Mouse (Mus musculus): Measurements from ENCODE around the gene Coq8a. TPM values are rescaled to one million over a fixed set of nuclear protein-coding genes. Genes with fewer than 3 reads are reported as not detected.
A peak's percentile ranks its signal among the peaks of the same experiment; 100 is the strongest.

Coq8a gene
- polyA plus RNA-seq, 1 experiment from 2014 or later = 1.4 TPM

GRCm38 (mm10) chr1:180181966-180182319 lies 17.5 kb downstream of the Coq8a start:
- WGBS = 89% methylated on average over 9 of the region's 9 CpGs
- no peak for ATAC-seq (ENCODE audit: low FRiP score)

GRCm38 (mm10) chr1:180181304-180181965 lies 18.0 kb downstream of the Coq8a start:
- Histone ChIP-seq H3K9ac (no peak overlapping the region), H3K9me3 (no peaks in the 10 kb centered on the region), H3K27ac (no peak overlapping the region), H3K36me3 (replicated peaks) (no peaks in the 10 kb centered on the region), H3K4me1 (no peaks in the 10 kb centered on the region), H3K4me2 (no peak overlapping the region), H3K27me3 (no peaks in the 10 kb centered on the region), H3K4me3 (replicated peaks) (no peak overlapping the region)
- 89% methylated on average over 7 of the region's 7 CpGs for WGBS
- ATAC-seq (ENCODE audit: low FRiP score) = no peak

More at GRCm38 (mm10) chr1:180181966-180182319, 17.5 kb downstream of the Coq8a start:
- no peaks in the 10 kb centered on the region for H3K36me3 ChIP-seq (replicated peaks)
- H3K4me2 ChIP-seq = no peak overlapping the region
- H3K4me3 ChIP-seq (replicated peaks) = no peak overlapping the region
- H3K27ac ChIP-seq = no peak overlapping the region
- H3K27me3 ChIP-seq = no peaks in the 10 kb centered on the region
- no peaks in the 10 kb centered on the region for H3K9me3 ChIP-seq
- H3K4me1 ChIP-seq = no peaks in the 10 kb centered on the region
- no peak overlapping the region for H3K9ac ChIP-seq

- H3K9ac ChIP-seq = no peak overlapping the region
- H3K27me3 ChIP-seq = no peaks in the 10 kb centered on the region
- no peak overlapping the region for H3K4me2 ChIP-seq
- H3K27ac ChIP-seq = no peak overlapping the region
- WGBS = 95% methylated on average over 2 of the region's 2 CpGs
- H3K36me3 ChIP-seq (replicated peaks) = no peaks in the 10 kb centered on the region
- no peak overlapping the region for H3K4me3 ChIP-seq (replicated peaks)
- no peaks in the 10 kb centered on the region for H3K4me1 ChIP-seq
- H3K9me3 ChIP-seq = no peaks in the 10 kb centered on the region
- ATAC-seq (ENCODE audit: low FRiP score) = no peak
These were observed 19.6 kb downstream of the Coq8a start for GRCm38 (mm10) chr1:180179840-180180239.

GRCm38 (mm10) chr1:180179100-180179499 lies 20.3 kb downstream of the Coq8a start:
- 93% methylated on average over 4 of the region's 4 CpGs for WGBS

GRCm38 (mm10) chr1:180178340-180178739 lies 21.1 kb downstream of the Coq8a start:
- ATAC-seq (ENCODE audit: low FRiP score) = no peak
- Histone ChIP-seq H3K4me2 (no peak overlapping the region), H3K4me3 (replicated peaks) (no peak overlapping the region), H3K9ac (no peak overlapping the region), H3K9me3 (no peaks in the 10 kb centered on the region), H3K4me1 (no peaks in the 10 kb centered on the region), H3K27ac (no peak overlapping the region), H3K27me3 (no peaks in the 10 kb centered on the region), H3K36me3 (replicated peaks) (no peaks in the 10 kb centered on the region)
- 93% methylated on average over 9 of the region's 9 CpGs for WGBS

More at GRCm38 (mm10) chr1:180179100-180179499, 20.3 kb downstream of the Coq8a start:
- Histone ChIP-seq H3K4me1 (no peaks in the 10 kb centered on the region), H3K4me3 (replicated peaks) (no peak overlapping the region), H3K27me3 (no peaks in the 10 kb centered on the region), H3K9ac (no peak overlapping the region), H3K9me3 (no peaks in the 10 kb centered on the region), H3K27ac (no peak overlapping the region), H3K36me3 (replicated peaks) (no peaks in the 10 kb centered on the region), H3K4me2 (no peak overlapping the region)
- ATAC-seq (ENCODE audit: low FRiP score) = no peak

GRCm38 (mm10) chr1:180176784-180177183 lies 22.6 kb downstream of the Coq8a start:
- ATAC-seq (ENCODE audit: low FRiP score) = no peak
- Histone ChIP-seq H3K4me2 (no peak overlapping the region), H3K9ac (no peak overlapping the region), H3K27me3 (no peaks in the 10 kb centered on the region), H3K27ac (no peak overlapping the region), H3K36me3 (replicated peaks) (no peaks in the 10 kb centered on the region), H3K9me3 (no peaks in the 10 kb centered on the region), H3K4me1 (no peaks in the 10 kb centered on the region), H3K4me3 (replicated peaks) (no peak overlapping the region)
- WGBS = 6% methylated on average over 1 of the region's 1 CpGs

- Histone ChIP-seq H3K4me1 (no peaks in the 10 kb centered on the region), H3K36me3 (replicated peaks) (no peaks in the 10 kb centered on the region), H3K9me3 (no peaks in the 10 kb centered on the region), H3K9ac (no peak overlapping the region), H3K27me3 (no peaks in the 10 kb centered on the region), H3K4me2 (no peak overlapping the region), H3K4me3 (replicated peaks) (no peak overlapping the region), H3K27ac (no peak overlapping the region)
- ATAC-seq (ENCODE audit: low FRiP score) = no peak
- WGBS = 66% methylated on average over 8 of the region's 8 CpGs
These were observed 23.8 kb downstream of the Coq8a start for GRCm38 (mm10) chr1:180175635-180176034.

- ATAC-seq (ENCODE audit: low FRiP score) = 0 out of 2 replicates have a peak, but pooled peaks have one; percentile 55
- H3K9ac ChIP-seq = no peak overlapping the region
These were observed 24.2 kb downstream of the Coq8a start for GRCm38 (mm10) chr1:180175167-180175566.

GRCm38 (mm10) chr1:180174718-180175117 lies 24.7 kb downstream of the Coq8a start:
- WGBS = 62% methylated on average over 6 of the region's 6 CpGs
- H3K4me1 ChIP-seq = no peaks in the 10 kb centered on the region
- H3K27me3 ChIP-seq = no peaks in the 10 kb centered on the region
- no peaks in the 10 kb centered on the region for H3K36me3 ChIP-seq (replicated peaks)
- no peak overlapping the region for H3K9ac ChIP-seq
- no peaks in the 10 kb centered on the region for H3K9me3 ChIP-seq
- no peak overlapping the region for H3K4me3 ChIP-seq (replicated peaks)
- H3K27ac ChIP-seq = no peak overlapping the region
- H3K4me2 ChIP-seq = no peak overlapping the region
- no peak for ATAC-seq (ENCODE audit: low FRiP score)

More at GRCm38 (mm10) chr1:180175167-180175566, 24.2 kb downstream of the Coq8a start:
- Histone ChIP-seq H3K9me3 (no peaks in the 10 kb centered on the region), H3K27me3 (no peaks in the 10 kb centered on the region), H3K4me1 (no peaks in the 10 kb centered on the region), H3K4me3 (replicated peaks) (no peak overlapping the region), H3K36me3 (replicated peaks) (no peaks in the 10 kb centered on the region), H3K27ac (no peak overlapping the region), H3K4me2 (no peak overlapping the region)
- 39% methylated on average over 3 of the region's 3 CpGs for WGBS

GRCm38 (mm10) chr1:180173017-180173416 lies 26.4 kb downstream of the Coq8a start:
- Histone ChIP-seq H3K36me3 (replicated peaks) (no peaks in the 10 kb centered on the region), H3K4me1 (no peaks in the 10 kb centered on the region), H3K27ac (no peak overlapping the region), H3K27me3 (no peaks in the 10 kb centered on the region), H3K9ac (no peak overlapping the region), H3K4me2 (no peak overlapping the region), H3K4me3 (replicated peaks) (no peak overlapping the region), H3K9me3 (no peaks in the 10 kb centered on the region)
- ATAC-seq (ENCODE audit: low FRiP score) = no peak
- 75% methylated on average over 5 of the region's 5 CpGs for WGBS

- H3K36me3 ChIP-seq (replicated peaks) = no peaks in the 10 kb centered on the region
- H3K27ac ChIP-seq = no peak overlapping the region
- ATAC-seq (ENCODE audit: low FRiP score) = no peak
- H3K4me2 ChIP-seq = no peak overlapping the region
- H3K9me3 ChIP-seq = no peaks in the 10 kb centered on the region
- H3K4me1 ChIP-seq = no peaks in the 10 kb centered on the region
- H3K4me3 ChIP-seq (replicated peaks) = no peak overlapping the region
- no peaks in the 10 kb centered on the region for H3K27me3 ChIP-seq
- WGBS = 89% methylated on average over 4 of the region's 4 CpGs
- H3K9ac ChIP-seq = no peak overlapping the region
These were observed 26.8 kb downstream of the Coq8a start for GRCm38 (mm10) chr1:180172600-180172999.

GRCm38 (mm10) chr1:180171883-180172282 lies 27.5 kb downstream of the Coq8a start:
- H3K36me3 ChIP-seq (replicated peaks) = no peaks in the 10 kb centered on the region
- ATAC-seq (ENCODE audit: low FRiP score) = no peak
- WGBS = 82% methylated on average over 2 of the region's 2 CpGs
- H3K9me3 ChIP-seq = no peaks in the 10 kb centered on the region
- H3K4me1 ChIP-seq = no peaks in the 10 kb centered on the region
- H3K9ac ChIP-seq = no peak overlapping the region
- H3K4me2 ChIP-seq = no peak overlapping the region
- H3K27ac ChIP-seq = no peak overlapping the region
- no peak overlapping the region for H3K4me3 ChIP-seq (replicated peaks)
- H3K27me3 ChIP-seq = no peaks in the 10 kb centered on the region

- Histone ChIP-seq H3K4me2 (no peak overlapping the region), H3K27ac (no peak overlapping the region), H3K36me3 (replicated peaks) (peaks cover 6% of the 10 kb centered on the region; the same call in 1 of the 2 replicates), H3K4me3 (replicated peaks) (no peak overlapping the region), H3K9me3 (no peaks in the 10 kb centered on the region), H3K4me1 (no peaks in the 10 kb centered on the region), H3K27me3 (no peaks in the 10 kb centered on the region), H3K9ac (no peak overlapping the region)
- no peak for ATAC-seq (ENCODE audit: low FRiP score)
- WGBS = 95% methylated on average over 8 of the region's 8 CpGs
These were observed 29.3 kb downstream of the Coq8a start for GRCm38 (mm10) chr1:180170071-180170470.

All from forebrain, embryonic 12.5 days (tissue).